Mouse (Mus musculus): Measurements from ENCODE around the gene Cnot9. TPM values are rescaled to one million over a fixed set of nuclear protein-coding genes. Genes with fewer than 3 reads are reported as not detected.

Gene Cnot9
- total RNA-seq, 2 experiments from 2014 or later, result 22.9 to 25.8 TPM

Other genes with a start within 250 kb of the Cnot9 start
- gene Gpbar1, start 227.5 kb upstream of the Cnot9 start, total RNA-seq (2021), result not detected
- 100 to 1,000 TPM; 158 to 197 TPM for gene Aamp, start 221.3 kb upstream of the Cnot9 start, total RNA-seq (2021)
- 10 to 100 TPM; 68.2 to 83.0 TPM for gene Pnkd, start 221.1 kb upstream of the Cnot9 start, total RNA-seq (2021)
- 100 to 1,000 TPM; 106 to 113 TPM for gene Tmbim1, start 200.4 kb upstream of the Cnot9 start, total RNA-seq (2021)
- under 1 TPM; 0.33 to 0.35 TPM for gene Catip, start 143.9 kb upstream of the Cnot9 start, total RNA-seq (2021)
- gene Slc11a1, start 130.9 kb upstream of the Cnot9 start, total RNA-seq (2021), result 10 to 100 TPM in 1 of 2 experiments, 1 to 10 TPM in 1; 9.5 to 20.5 TPM
- gene Ctdsp1, start 114.5 kb upstream of the Cnot9 start, total RNA-seq (2021), result 100 to 1,000 TPM; 133 to 136 TPM
- gene Vil1, start 96.7 kb upstream of the Cnot9 start, total RNA-seq (2021), result 1 to 10 TPM; 1.8 to 1.9 TPM
- under 1 TPM; 0.66 to 0.74 TPM for gene Plcd4, start 36.8 kb downstream of the Cnot9 start, total RNA-seq (2021)
- gene Usp37, start 38.2 kb downstream of the Cnot9 start, total RNA-seq (2021), result 10 to 100 TPM; 16.9 to 17.4 TPM
- gene Zfp142, start 82.2 kb downstream of the Cnot9 start, total RNA-seq (2021), result 10 to 100 TPM; 15.4 to 20.1 TPM
- gene Bcs1l, start 82.2 kb downstream of the Cnot9 start, total RNA-seq (2021), result 10 to 100 TPM; 27.0 to 31.0 TPM
- gene Rnf25, start 95.3 kb downstream of the Cnot9 start, total RNA-seq (2021), result 10 to 100 TPM; 53.8 to 59.6 TPM
- 1 to 10 TPM; 2.9 to 5.3 TPM for gene Stk36, start 95.4 kb downstream of the Cnot9 start, total RNA-seq (2021)
- gene Ttll4, start 155.7 kb downstream of the Cnot9 start, total RNA-seq (2021), result 10 to 100 TPM; 14.1 to 23.3 TPM
- gene Cyp27a1, start 207.5 kb downstream of the Cnot9 start, total RNA-seq (2021), result 10 to 100 TPM; 12.0 to 25.3 TPM
- gene Prkag3, start 243.2 kb downstream of the Cnot9 start, total RNA-seq (2021), result under 1 TPM; 0.17 to 0.26 TPM

Measured in adrenal gland, adult 18-20 months (tissue).